Mouse (Mus musculus) hindbrain, embryonic 15.5 days (tissue): ENCODE measurements around the gene Nek8. TPM values are rescaled to one million over a fixed set of nuclear protein-coding genes. Genes with fewer than 3 reads are reported as not detected.

ENCODE experiments used
- ATAC-seq: fragments of 200-750 bp; cut with Nextera tagmentation; 2 replicates; pipeline ENCODE4 v1.8.0; 2017; ENCODE audit warnings: low read depth, moderate number of reproducible peaks, moderate TSS enrichment; ENCODE audit not compliant: low FRiP score
- H3K27ac ChIP-seq: fragments of 300-500 bp; sonication (generic); replicated peaks from 2 replicates; pipeline ENCODE4 v1.5.1; 2015; ENCODE audit warnings: mild to moderate bottlenecking, inconsistent platforms
- H3K27me3 ChIP-seq: fragments of 300-500 bp; sonication (generic); 2 replicates; pipeline ENCODE4 v1.6.1; 2015; ENCODE audit warnings: control low read depth, inconsistent platforms
- H3K36me3 ChIP-seq: fragments of 300-500 bp; sonication (generic); 2 replicates; pipeline ENCODE4 v1.6.1; 2015; ENCODE audit warnings: control low read depth, inconsistent platforms
- H3K4me1 ChIP-seq: fragments of 300-500 bp; sonication (generic); replicated peaks from 2 replicates; pipeline ENCODE4 v1.6.1; 2015; ENCODE audit warnings: control low read depth, inconsistent platforms
- H3K4me2 ChIP-seq: fragments of 300-500 bp; sonication (generic); 2 replicates; pipeline ENCODE4 v1.6.1; 2015; ENCODE audit warnings: moderate library complexity, mild to moderate bottlenecking, inconsistent platforms
- H3K4me3 ChIP-seq: fragments of 300-500 bp; sonication (generic); 2 replicates; pipeline ENCODE4 v1.5.1; 2015; ENCODE audit warnings: mild to moderate bottlenecking, inconsistent platforms
- H3K9ac ChIP-seq: fragments of 300-500 bp; sonication (generic); 2 replicates; pipeline ENCODE4 v1.6.1; 2015; ENCODE audit warnings: inconsistent platforms
- H3K9me3 ChIP-seq: fragments of 300-500 bp; sonication (generic); 2 replicates; pipeline ENCODE4 v1.6.1; 2016; ENCODE audit warnings: control low read depth, inconsistent platforms
- WGBS: fragments of 180-500 bp; shearing (Covaris S2); methylation state at CpG from one replicate; pipeline ENCODE4 v1.1.7; 2015; 5-methylcytosine and 5-hydroxymethylcytosine counted together
- polyA plus RNA-seq: library from polyadenylated mRNA; unstranded; fragments of >200 nt; fragmentation: Nextera tagmentation; extraction: Ambion mirVana; gene quantifications from 2 replicates; pipeline ENCODE4 v1.2.1, GENCODE M21; 2015

Nek8 gene
- polyA plus RNA-seq, 1 experiment from 2014 or later, result 8.5 TPM

DNA sequence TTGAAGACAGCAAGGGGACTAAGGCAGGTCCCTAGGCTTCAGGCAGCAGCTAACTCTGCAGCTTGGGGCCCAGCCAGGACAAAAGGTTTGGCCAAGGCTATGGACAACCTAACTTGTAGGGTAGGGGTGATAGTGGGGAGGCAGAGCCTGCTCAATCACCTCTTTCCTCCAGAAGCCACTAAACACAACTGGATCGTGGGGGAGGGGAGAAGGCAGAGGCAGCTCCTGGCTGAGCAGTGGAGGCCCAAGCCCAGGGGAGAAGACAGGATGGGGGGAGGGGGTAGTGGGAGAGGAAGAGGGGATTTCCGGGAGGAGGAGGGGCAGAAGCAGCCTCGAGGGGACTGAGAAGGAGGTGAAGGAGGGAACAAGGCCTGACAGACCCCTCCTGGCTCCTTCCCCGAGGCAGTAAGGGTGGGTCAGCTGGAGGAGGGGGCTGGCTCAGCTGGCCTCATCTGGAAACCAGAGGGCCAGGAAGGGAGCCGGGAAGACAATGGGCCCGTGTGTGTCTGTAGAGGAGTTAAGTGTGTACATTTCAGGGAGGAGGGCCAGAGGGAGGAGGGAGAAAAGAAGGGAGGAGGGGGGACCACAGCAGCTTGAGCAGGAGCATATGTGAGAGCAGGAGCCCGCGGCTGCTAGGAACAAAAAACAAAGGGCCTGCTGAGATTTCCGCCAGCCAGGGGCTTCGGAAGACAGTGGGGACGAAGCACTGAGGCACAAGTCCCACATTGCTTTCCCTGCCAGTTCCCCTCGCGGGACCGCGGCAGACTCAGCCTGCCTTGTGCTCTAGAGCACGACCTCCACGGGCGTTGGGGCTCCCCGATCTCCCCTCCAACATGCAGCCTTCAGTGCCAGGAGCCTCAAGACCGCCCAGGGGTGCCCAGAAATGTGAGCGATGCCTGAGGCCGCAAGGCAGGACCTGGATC lies 12.5 kb downstream of the Nek8 start:
- peaks cover 20% of the 10 kb centered on the region for H3K36me3 ChIP-seq
- H3K9me3 ChIP-seq, result no peaks in the 10 kb centered on the region
- H3K9ac ChIP-seq, result peak overlapping the region; percentile 94
- ATAC-seq, result peak; percentile 28
- WGBS, result 0% methylated on average over 22 of the region's 22 CpGs
- peak overlapping the region; percentile 63 for H3K4me2 ChIP-seq
- peak overlapping the region; percentile 94 for H3K27ac ChIP-seq
- H3K27me3 ChIP-seq, result no peaks in the 10 kb centered on the region
- H3K4me1 ChIP-seq, result peaks cover 44% of the 10 kb centered on the region
- H3K4me3 ChIP-seq, result peak overlapping the region; percentile 80

DNA sequence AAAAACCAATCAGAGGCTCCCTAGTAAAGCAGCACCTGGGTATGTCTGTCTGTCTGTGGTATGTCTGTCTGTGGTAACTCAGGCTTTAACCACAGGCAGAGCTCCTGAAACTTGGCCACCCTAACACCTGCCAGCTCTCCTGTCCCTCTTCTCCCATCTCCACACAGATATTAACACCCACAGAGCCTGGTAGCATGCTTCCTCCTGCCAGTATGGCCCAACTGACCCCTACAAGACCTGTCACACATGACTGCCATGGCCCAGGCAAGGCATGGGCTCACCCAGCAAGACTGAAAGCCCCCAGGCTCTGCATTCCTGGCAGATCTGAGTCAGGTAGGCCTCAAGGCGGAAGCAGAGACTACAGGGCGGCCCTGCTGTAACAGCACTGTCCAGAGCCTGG lies 13.4 kb downstream of the Nek8 start:
- Histone ChIP-seq H3K27me3 (no peaks in the 10 kb centered on the region), H3K9me3 (no peaks in the 10 kb centered on the region), H3K4me2 (peak overlapping the region; percentile 63), H3K27ac (peak overlapping the region; percentile 94), H3K9ac (peak overlapping the region; percentile 94), H3K4me1 (peaks cover 44% of the 10 kb centered on the region), H3K4me3 (peak overlapping the region; percentile 80), H3K36me3 (peaks cover 29% of the 10 kb centered on the region)
- ATAC-seq, result no peak
- WGBS, result 68% methylated on average over 2 of the region's 2 CpGs

DNA sequence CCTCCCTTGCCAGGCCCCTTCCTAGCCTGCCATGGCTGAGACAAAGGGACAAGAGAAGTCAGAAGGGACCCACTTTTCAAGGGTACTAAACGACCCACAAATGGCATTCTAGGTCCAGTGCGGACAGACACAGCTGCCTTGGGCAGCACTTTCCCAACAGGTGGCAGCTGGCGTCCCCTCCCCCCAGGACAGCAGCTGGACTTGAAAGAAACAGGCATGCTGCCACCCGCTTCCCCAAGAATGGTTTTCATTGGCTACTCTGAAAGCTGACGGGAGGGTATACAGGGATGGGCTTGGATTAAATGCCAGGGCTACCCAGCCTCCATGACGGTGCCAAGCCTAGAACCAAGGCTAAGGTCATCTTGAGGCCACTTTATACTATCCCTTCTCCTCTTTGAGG lies 14.0 kb downstream of the Nek8 start:
- H3K27me3 ChIP-seq, result no peaks in the 10 kb centered on the region
- peaks cover 34% of the 10 kb centered on the region for H3K36me3 ChIP-seq
- WGBS, result 27% methylated on average over 6 of the region's 6 CpGs
- H3K27ac ChIP-seq, result peak overlapping the region; percentile 94
- H3K9me3 ChIP-seq, result no peaks in the 10 kb centered on the region
- peak overlapping the region; percentile 80 for H3K4me3 ChIP-seq
- ATAC-seq, result no peak
- peaks cover 46% of the 10 kb centered on the region for H3K4me1 ChIP-seq
- peak overlapping the region; percentile 63 for H3K4me2 ChIP-seq
- H3K9ac ChIP-seq, result peak overlapping the region; percentile 94; the same call in 1 of the 2 replicates

DNA sequence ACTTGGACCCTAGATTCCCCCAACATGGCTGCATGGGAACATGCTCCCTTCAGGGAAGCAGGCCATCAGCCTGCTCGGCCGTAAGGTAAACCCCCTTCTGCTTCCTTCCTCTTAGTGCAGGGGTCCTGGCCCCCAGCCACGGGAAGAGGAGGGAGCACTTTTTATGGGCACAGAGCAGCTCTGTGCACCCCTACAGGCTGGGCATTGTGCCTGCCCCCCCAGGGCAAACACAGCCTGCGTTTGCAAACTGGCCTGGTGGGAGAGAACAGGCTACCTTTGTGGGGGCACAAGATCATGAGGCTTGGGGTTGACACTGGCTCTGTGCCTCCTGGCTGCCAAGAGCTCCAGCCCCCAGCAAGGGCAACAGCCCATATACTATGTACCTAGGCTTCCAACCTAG lies 14.5 kb downstream of the Nek8 start:
- peak overlapping the region; percentile 94 for H3K27ac ChIP-seq
- no peaks in the 10 kb centered on the region for H3K27me3 ChIP-seq
- peaks cover 48% of the 10 kb centered on the region for H3K4me1 ChIP-seq
- peaks cover 36% of the 10 kb centered on the region for H3K36me3 ChIP-seq
- no peak for ATAC-seq
- no peak overlapping the region for H3K9ac ChIP-seq
- peak overlapping the region; percentile 63 for H3K4me2 ChIP-seq
- WGBS, result 37% methylated on average over 4 of the region's 4 CpGs
- no peaks in the 10 kb centered on the region for H3K9me3 ChIP-seq
- peak overlapping the region; percentile 80; the same call in 1 of the 2 replicates for H3K4me3 ChIP-seq

DNA sequence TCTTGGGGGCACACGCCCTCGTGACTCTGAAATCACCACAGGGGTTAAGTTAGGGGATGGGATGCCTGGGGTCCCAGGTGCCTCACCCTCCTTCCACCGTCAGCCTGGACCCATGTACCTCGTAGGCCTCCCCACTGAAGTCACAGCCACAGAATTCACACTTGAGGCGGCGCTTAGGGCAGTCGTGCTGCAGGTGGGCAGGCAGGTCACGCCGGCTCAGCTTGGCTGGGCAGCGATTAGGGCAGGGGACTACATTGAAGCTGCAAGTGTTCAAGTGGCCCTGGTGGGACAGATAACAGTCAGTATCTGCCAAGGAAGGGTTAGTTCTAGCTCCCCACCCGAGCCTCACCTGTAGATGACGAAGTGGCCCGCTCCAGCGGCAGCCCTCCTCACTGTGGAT lies 15.3 kb downstream of the Nek8 start:
- 0 out of 2 replicates have a peak overlapping the region, but pooled peaks have one; percentile 63 for H3K4me2 ChIP-seq
- 88% methylated on average over 14 of the region's 14 CpGs for WGBS
- H3K9ac ChIP-seq, result no peak overlapping the region
- H3K4me1 ChIP-seq, result peaks cover 51% of the 10 kb centered on the region
- ATAC-seq, result no peak
- no peaks in the 10 kb centered on the region for H3K9me3 ChIP-seq
- no peak overlapping the region for H3K4me3 ChIP-seq
- no peaks in the 10 kb centered on the region for H3K27me3 ChIP-seq
- peak overlapping the region; percentile 94; the same call in 1 of the 2 replicates for H3K27ac ChIP-seq
- peaks cover 36% of the 10 kb centered on the region for H3K36me3 ChIP-seq

DNA sequence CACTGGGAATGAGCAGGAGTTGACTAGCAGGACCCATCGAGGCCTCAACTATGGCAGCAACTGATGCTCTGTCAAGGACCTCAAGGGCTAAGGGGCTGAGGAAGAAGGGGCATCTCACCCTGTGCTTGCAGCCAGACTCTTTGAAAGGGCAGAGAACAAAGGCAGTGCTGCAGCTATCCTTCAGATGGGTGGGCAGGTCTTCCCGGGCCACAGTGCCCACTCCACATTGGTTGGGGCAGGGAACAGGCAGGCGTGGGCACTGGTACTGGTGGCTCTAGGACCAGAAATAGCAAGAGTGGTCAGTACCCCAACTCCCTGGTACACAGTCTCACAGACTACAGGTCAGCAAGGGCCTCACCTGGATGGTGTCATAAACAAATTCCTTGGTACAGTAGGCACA lies 15.8 kb downstream of the Nek8 start:
- H3K27ac ChIP-seq, result no peak overlapping the region
- no peak overlapping the region for H3K9ac ChIP-seq
- peaks cover 47% of the 10 kb centered on the region for H3K4me1 ChIP-seq
- no peaks in the 10 kb centered on the region for H3K27me3 ChIP-seq
- no peak overlapping the region for H3K4me3 ChIP-seq
- no peaks in the 10 kb centered on the region for H3K9me3 ChIP-seq
- peaks cover 41% of the 10 kb centered on the region for H3K36me3 ChIP-seq
- WGBS, result 88% methylated on average over 3 of the region's 3 CpGs
- ATAC-seq, result no peak
- H3K4me2 ChIP-seq, result no peak overlapping the region

DNA sequence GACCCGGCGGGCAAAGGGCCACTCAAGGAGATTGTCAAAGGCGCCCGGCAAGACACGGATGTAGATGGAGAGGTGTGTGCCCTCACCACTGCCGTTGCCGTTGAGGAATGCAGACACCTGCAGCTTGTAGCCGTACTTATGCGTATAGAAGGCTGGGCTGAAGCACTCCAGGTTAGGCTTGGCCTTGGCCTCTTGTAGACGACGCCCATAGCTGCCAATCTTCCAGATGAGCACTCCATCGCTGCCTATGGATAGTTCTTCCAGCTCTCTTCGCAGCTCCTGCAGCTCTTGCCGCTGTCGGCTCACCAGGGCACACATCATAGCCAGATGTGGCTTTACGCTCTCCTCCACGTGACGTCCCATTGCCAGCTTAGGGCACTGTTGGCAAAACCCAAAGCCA lies 16.3 kb downstream of the Nek8 start:
- Histone ChIP-seq H3K36me3 (peaks cover 43% of the 10 kb centered on the region), H3K4me3 (no peak overlapping the region), H3K4me1 (peaks cover 49% of the 10 kb centered on the region), H3K27ac (0 out of 2 replicates have a peak overlapping the region, but pooled peaks have one; percentile 18), H3K9ac (no peak overlapping the region), H3K27me3 (no peaks in the 10 kb centered on the region), H3K4me2 (no peak overlapping the region), H3K9me3 (no peaks in the 10 kb centered on the region)
- 90% methylated on average over 18 of the region's 18 CpGs for WGBS
- no peak for ATAC-seq

DNA sequence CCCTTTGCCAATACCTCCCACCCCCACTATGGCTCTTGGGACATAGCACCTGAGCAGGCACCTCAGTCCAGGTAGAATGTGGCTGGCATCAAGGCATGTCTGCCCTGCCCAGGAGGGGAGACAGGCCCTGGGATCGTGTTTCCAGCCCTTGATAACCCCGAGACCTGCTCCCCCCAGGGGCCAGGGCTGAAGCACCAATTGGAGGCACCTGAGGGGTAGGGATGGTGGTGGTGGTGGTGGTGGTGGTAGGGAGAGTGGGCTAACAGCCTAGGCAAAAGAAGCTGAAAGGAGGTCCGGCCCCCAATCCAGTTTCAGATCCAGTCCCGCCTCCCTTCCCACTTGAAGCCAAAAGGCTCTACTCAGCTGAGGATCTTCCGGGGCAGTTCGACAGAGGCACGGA lies 16.9 kb downstream of the Nek8 start:
- Histone ChIP-seq H3K4me3 (no peak overlapping the region), H3K9me3 (no peaks in the 10 kb centered on the region), H3K4me1 (peaks cover 55% of the 10 kb centered on the region), H3K4me2 (no peak overlapping the region), H3K36me3 (peaks cover 47% of the 10 kb centered on the region), H3K27me3 (no peaks in the 10 kb centered on the region), H3K27ac (0 out of 2 replicates have a peak overlapping the region, but pooled peaks have one; percentile 18), H3K9ac (no peak overlapping the region)
- ATAC-seq, result no peak
- WGBS, result 87% methylated on average over 7 of the region's 7 CpGs

DNA sequence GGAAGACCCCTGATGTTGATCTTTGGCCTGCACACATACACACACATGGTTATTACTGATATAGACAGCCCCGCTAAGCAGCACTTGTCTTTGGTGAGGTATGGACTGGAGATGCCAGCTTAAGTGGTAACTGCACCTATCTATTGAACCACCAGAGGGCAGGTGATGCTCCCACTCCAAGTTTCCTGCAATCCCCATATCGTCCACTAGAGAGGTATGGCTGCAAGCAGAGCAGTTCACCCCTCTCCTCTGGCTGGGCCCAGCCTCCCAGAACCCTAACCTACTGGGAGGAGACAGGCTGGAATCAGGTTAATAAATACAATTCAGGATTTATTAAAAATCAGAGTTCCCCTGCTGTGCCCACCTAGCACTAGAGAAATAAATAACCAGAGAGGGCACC lies 17.4 kb downstream of the Nek8 start:
- ATAC-seq, result peak; percentile 28; the same call in 1 of the 2 replicates
- Histone ChIP-seq H3K4me2 (no peak overlapping the region), H3K9me3 (no peaks in the 10 kb centered on the region), H3K9ac (no peak overlapping the region), H3K4me1 (peaks cover 59% of the 10 kb centered on the region), H3K27ac (0 out of 2 replicates have a peak overlapping the region, but pooled peaks have one; percentile 18), H3K36me3 (peaks cover 52% of the 10 kb centered on the region), H3K4me3 (no peak overlapping the region), H3K27me3 (no peaks in the 10 kb centered on the region)
- whole genome bisulfite sequencing, result 23% methylated on average over 2 of the region's 2 CpGs

DNA sequence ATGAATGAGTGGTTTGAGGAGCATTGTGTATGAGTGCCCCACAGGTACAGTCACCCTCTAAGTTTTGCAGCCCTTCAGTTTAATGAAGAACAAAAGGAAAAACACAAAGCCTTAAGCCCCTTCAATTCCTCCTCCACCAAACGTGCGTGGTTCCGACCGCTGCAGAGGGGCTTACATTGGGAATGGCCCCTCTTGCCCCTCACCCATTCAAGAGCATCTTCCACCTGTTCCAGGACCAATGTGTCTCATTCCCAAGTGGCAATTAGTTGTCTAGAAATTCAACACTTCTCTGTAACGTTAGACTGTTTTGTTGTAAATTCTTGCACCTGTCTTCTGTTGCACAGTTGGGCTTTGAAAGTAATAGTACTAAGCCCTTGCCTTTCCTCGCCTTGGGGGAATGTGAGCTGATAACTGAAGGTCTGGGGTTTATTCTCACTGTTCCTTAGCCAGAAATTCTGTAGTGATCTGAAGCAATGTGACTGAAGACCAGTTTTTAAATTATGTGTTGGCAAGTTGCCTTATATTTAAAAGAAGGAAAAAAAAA lies 20.2 kb downstream of the Nek8 start:
- no peak overlapping the region for H3K9ac ChIP-seq
- WGBS, result 78% methylated on average over 6 of the region's 6 CpGs
- H3K27me3 ChIP-seq, result no peaks in the 10 kb centered on the region
- H3K4me1 ChIP-seq, result peaks cover 55% of the 10 kb centered on the region
- H3K4me2 ChIP-seq, result no peak overlapping the region
- ATAC-seq, result no peak
- peak overlapping the region; percentile 36 for H3K27ac ChIP-seq
- H3K36me3 ChIP-seq, result peaks cover 56% of the 10 kb centered on the region
- H3K4me3 ChIP-seq, result no peak overlapping the region
- no peaks in the 10 kb centered on the region for H3K9me3 ChIP-seq

DNA sequence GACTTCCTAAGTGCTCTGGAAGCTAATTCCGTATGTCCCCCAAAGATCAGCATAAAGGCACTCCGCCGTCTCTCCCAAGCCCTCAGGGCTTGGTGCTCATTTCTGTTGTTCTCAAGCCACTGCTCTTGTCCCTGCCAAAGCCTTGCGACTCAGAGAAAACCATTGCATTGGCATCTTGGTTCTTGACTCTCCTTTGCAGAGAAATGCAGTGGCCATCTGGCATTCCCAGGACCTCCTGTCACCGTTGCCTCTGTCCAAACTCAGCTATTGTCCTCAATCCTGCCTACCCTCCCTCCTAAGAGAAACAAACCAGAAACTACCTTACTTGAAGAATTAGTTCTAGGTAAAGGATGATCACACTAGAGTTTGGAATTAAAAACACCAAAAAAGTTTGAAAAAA lies 20.8 kb downstream of the Nek8 start:
- peak overlapping the region; percentile 43; the same call in 1 of the 2 replicates for H3K27ac ChIP-seq
- no peak overlapping the region for H3K9ac ChIP-seq
- H3K9me3 ChIP-seq, result no peaks in the 10 kb centered on the region
- 63% methylated on average over 5 of the region's 5 CpGs for WGBS
- no peaks in the 10 kb centered on the region for H3K27me3 ChIP-seq
- ATAC-seq, result no peak
- H3K4me3 ChIP-seq, result no peak overlapping the region
- H3K36me3 ChIP-seq, result peaks cover 58% of the 10 kb centered on the region
- no peak overlapping the region for H3K4me2 ChIP-seq
- H3K4me1 ChIP-seq, result peaks cover 52% of the 10 kb centered on the region

DNA sequence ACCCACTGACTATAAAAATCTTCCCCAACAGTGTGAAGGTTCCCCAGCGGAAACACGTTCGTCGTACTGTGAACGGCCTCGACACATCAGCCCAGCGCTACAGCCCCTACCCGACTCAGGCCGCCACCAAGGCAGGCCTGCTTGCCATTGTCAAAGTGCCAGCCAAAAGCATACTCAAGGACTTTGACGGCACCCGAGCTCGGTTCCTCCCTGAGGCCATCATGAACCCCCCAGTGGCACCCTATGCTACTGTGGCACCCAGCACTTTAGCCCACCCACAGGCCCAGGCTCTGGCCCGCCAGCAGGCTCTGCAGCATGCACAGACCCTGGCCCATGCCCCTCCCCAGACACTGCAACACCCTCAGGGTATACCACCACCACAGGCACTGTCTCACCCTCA lies 22.7 kb downstream of the Nek8 start:
- no peaks in the 10 kb centered on the region for H3K27me3 ChIP-seq
- H3K4me3 ChIP-seq, result no peak overlapping the region
- 0 out of 2 replicates have a peak, but pooled peaks have one; percentile 13 for ATAC-seq
- peak overlapping the region; percentile 6; the same call in 1 of the 2 replicates for H3K9ac ChIP-seq
- H3K9me3 ChIP-seq, result no peaks in the 10 kb centered on the region
- peak overlapping the region; percentile 85 for H3K27ac ChIP-seq
- 61% methylated on average over 13 of the region's 13 CpGs for WGBS
- H3K4me1 ChIP-seq, result peaks cover 47% of the 10 kb centered on the region
- peaks cover 53% of the 10 kb centered on the region for H3K36me3 ChIP-seq
- H3K4me2 ChIP-seq, result no peak overlapping the region
